Mouse (Mus musculus) spleen, postnatal 36 days (tissue): ENCODE results near the gene Incenp.
"Not testable (repeated sequence)": the region's sequence is repeated elsewhere in the genome, so short reads cannot be mapped to it uniquely, and the experiment has no call there.

ENCODE experiments used
- DNase-seq, 2 experiments: peaks; one replicate each; pipeline ENCODE4 v3.0.0; 2022; ENCODE audit warnings: low spot score in 2 of 2, mixed read lengths in 1 of 2

The Incenp gene

GRCm38 (mm10) chr19:9918176-9918861, 19.0 kb upstream of the Incenp start:
- no peak for DNase-seq

GRCm38 (mm10) chr19:9917727-9918126, 18.4 kb upstream of the Incenp start:
- no peak for DNase-seq

GRCm38 (mm10) chr19:9915935-9916334, 16.6 kb upstream of the Incenp start:
- DNase-seq, result peak; percentile 76 to 82

GRCm38 (mm10) chr19:9914346-9914745, 15.0 kb upstream of the Incenp start:
- DNase-seq, result no peak

GRCm38 (mm10) chr19:9913784-9914183, 14.4 kb upstream of the Incenp start:
- no peak for DNase-seq

- DNase-seq, result peak; percentile 45 to 62
Observed at GRCm38 (mm10) chr19:9911314-9911754, 12.0 kb upstream of the Incenp start.

- DNase-seq, result no peak
Observed at GRCm38 (mm10) chr19:9909351-9909750, 10.0 kb upstream of the Incenp start.

- peak in 1 of 2 experiments; percentile 29 for DNase-seq
Observed at GRCm38 (mm10) chr19:9900696-9901095, 1.3 kb upstream of the Incenp start.

GRCm38 (mm10) chr19:9899780-9900146, 412 bp upstream of the Incenp start:
- DNase-seq, result no peak

- no peak for DNase-seq
Observed at GRCm38 (mm10) chr19:9898339-9899066, 848 bp downstream of the Incenp start.

- DNase-seq, result no peak
Observed at GRCm38 (mm10) chr19:9896067-9896466, 3.3 kb downstream of the Incenp start.

GRCm38 (mm10) chr19:9886771-9887170, 12.6 kb downstream of the Incenp start:
- no peak for DNase-seq

GRCm38 (mm10) chr19:9886348-9886747, 13.0 kb downstream of the Incenp start:
- DNase-seq, result no peak

- no peak for DNase-seq
Observed at GRCm38 (mm10) chr19:9878186-9878835, 21.0 kb downstream of the Incenp start.

- DNase-seq, result no peak
Observed at GRCm38 (mm10) chr19:9865466-9865865, 33.9 kb downstream of the Incenp start.

- DNase-seq, result no peak
Observed at GRCm38 (mm10) chr19:9864856-9865255, 34.5 kb downstream of the Incenp start.

- DNase-seq, result not testable (repeated sequence)
Observed at GRCm38 (mm10) chr19:9860821-9861220, 38.5 kb downstream of the Incenp start.

GRCm38 (mm10) chr19:9849368-9850075, 49.8 kb downstream of the Incenp start:
- DNase-seq, result not testable (repeated sequence)

- no peak for DNase-seq
Observed at GRCm38 (mm10) chr19:9847262-9847661, 52.1 kb downstream of the Incenp start, which contains the start of gene Scgb2a2. Gene Scgb2a2 (plus strand): TSS chr19:9847562.

GRCm38 (mm10) chr19:9837341-9837715, 62.0 kb downstream of the Incenp start:
- DNase-seq, result no peak

- DNase-seq, result peak in 1 of 2 experiments; percentile 2
Observed at GRCm38 (mm10) chr19:9836581-9837340, 62.6 kb downstream of the Incenp start.
